Mouse (Mus musculus): Measurements from ENCODE around the gene Hpf1.

- TF ChIP-seq CTCF (IDR thresholded peaks at IDR 0.05; ENCODE audit: extremely low read depth, insufficient read length, insufficient replicate concordance, low read depth, low read length) (no peak), POLR2A (IDR thresholded peaks at IDR 0.05; ENCODE audit: low read depth, low read length) (no peak)
These were observed 20.5 kb upstream of the Hpf1 start for GRCm38 (mm10) chr8:60869761-60870160.

Measured in small intestine, adult 2 months (tissue).